In the genomic region with DNA sequence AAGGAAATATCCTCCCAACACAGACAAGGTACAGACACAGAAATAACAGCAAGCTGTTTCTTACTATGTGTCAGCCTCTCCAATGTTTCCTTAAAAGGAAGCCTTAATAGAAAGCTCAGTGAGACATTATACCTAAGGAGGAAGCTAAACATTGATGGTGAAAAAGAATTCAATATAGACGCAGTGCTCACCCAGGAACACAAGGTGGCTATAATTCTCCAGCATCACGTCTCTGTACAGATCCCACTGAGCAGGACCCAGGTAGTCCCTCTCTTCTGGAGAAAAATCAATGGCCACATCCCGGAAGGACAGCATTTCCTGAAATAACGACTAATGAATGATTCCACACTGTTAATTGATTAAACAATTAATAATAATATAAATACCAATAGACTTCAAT, we compare ENCODE assay signal across 27 mouse cellular contexts. TPM values are rescaled to one million over a fixed set of nuclear protein-coding genes. Genes with fewer than 3 reads are reported as not detected.
DNase-seq lines count a peak whose midpoint lies in the region; ATAC-seq and TF ChIP-seq lines count a peak whose summit lies in the region.
"Had no signal": no experiment of that assay in that cellular context is flagged by ENCODE, and none has a peak within 500 bp of the region (broad histone marks: within the 10 kb centered on the region; RNA-seq: fewer than 3 reads in every experiment).

No protein-coding gene starts in this region.

- H3K4me3 ChIP-seq in heart, embryonic 13.5 days, result no peak overlapping the region
- no peak overlapping the region for H3K4me3 ChIP-seq in forebrain, embryonic 16.5 days (replicated peaks; ENCODE audit: low read length)
- H3K4me3 ChIP-seq in gastrocnemius, adult 2 months, result no peak overlapping the region
- H3K4me3 ChIP-seq: forebrain, embryonic 13.5 days; heart, embryonic 10.5 days had no signal

- H3K9me3 ChIP-seq in heart, embryonic 13.5 days, result no peaks in the 10 kb centered on the region
- no peaks in the 10 kb centered on the region for H3K9me3 ChIP-seq in forebrain, embryonic 16.5 days (ENCODE audit: control insufficient read depth, low read length)
- H3K9me3 ChIP-seq: forebrain, embryonic 13.5 days; heart, embryonic 10.5 days had no signal

- no peak for ATAC-seq in heart, embryonic 13.5 days (ENCODE audit: extremely low read depth, insufficient number of reproducible peaks, low FRiP score, low TSS enrichment)
- ATAC-seq in forebrain, embryonic 16.5 days, result no peak
- ATAC-seq: forebrain, embryonic 13.5 days; inflammation-experienced regulatory T-cells, adult 6 months; midbrain, embryonic 16.5 days had no signal

- H3K27me3 ChIP-seq in heart, embryonic 13.5 days (replicated peaks), result no peaks in the 10 kb centered on the region
- H3K27me3 ChIP-seq in forebrain, embryonic 16.5 days (replicated peaks; ENCODE audit: control insufficient read depth, insufficient read depth, low read length), result no peaks in the 10 kb centered on the region
- H3K27me3 ChIP-seq: forebrain, embryonic 13.5 days had no signal

- peaks cover 9% of the 10 kb centered on the region for H3K4me1 ChIP-seq in heart, embryonic 13.5 days
- H3K4me1 ChIP-seq in forebrain, embryonic 16.5 days (replicated peaks; ENCODE audit: control insufficient read depth, insufficient read depth, low read length), result peaks cover 11% of the 10 kb centered on the region
- H3K4me1 ChIP-seq: heart, embryonic 10.5 days had no signal

- 0 out of 2 replicates have a peak overlapping the region, but pooled peaks have one; percentile 78 for H3K4me2 ChIP-seq in heart, embryonic 13.5 days
- no peak overlapping the region for H3K4me2 ChIP-seq in forebrain, embryonic 16.5 days (ENCODE audit: low read length)
- H3K4me2 ChIP-seq: forebrain, embryonic 13.5 days had no signal

- H3K9ac ChIP-seq in heart, embryonic 13.5 days, result no peak overlapping the region
- H3K9ac ChIP-seq in forebrain, embryonic 16.5 days (replicated peaks; ENCODE audit: low read depth, low read length), result no peak overlapping the region
- H3K9ac ChIP-seq: forebrain, embryonic 13.5 days had no signal

- H3K27ac ChIP-seq in heart, embryonic 13.5 days (replicated peaks), result no peak overlapping the region
- no peak overlapping the region for H3K27ac ChIP-seq in forebrain, embryonic 16.5 days (ENCODE audit: low read length)
- no peak overlapping the region for H3K27ac ChIP-seq in gastrocnemius, adult 2 months
- H3K27ac ChIP-seq: forebrain, embryonic 13.5 days; heart, embryonic 10.5 days had no signal

- H3K36me3 ChIP-seq in heart, embryonic 13.5 days, result peaks cover 15% of the 10 kb centered on the region
- H3K36me3 ChIP-seq in forebrain, embryonic 16.5 days (ENCODE audit: control insufficient read depth, insufficient read depth), result no peaks in the 10 kb centered on the region
- H3K36me3 ChIP-seq: heart, embryonic 10.5 days had no signal

- DNase-seq in heart, adult 11 months, result no peak
- DNase-seq in retina, embryonic 14.5 days (ENCODE audit: low spot score), result peak; percentile 10
- DNase-seq in retina, postnatal 1 day, result no peak
- DNase-seq in adipocyte (ENCODE audit: low spot score), result peak; percentile 17
- DNase-seq in gastrocnemius, adult 2 months, result no peak
- DNase-seq in left cerebral cortex, postnatal 14 days (ENCODE audit: low spot score in 2 of 2), result no peak
- DNase-seq: B cell, adult 2 months; cerebellum, adult 9-10 months; heart, postnatal 10 days; kidney, postnatal 4 days; lung, adult 18-20 months; lung, postnatal 14 days; thymus, postnatal 36 days had no signal

- intact Hi-C loops in gastrocnemius, adult 2 months (cut with DNase I), result no loop called here
- intact Hi-C loops in left cerebral cortex, postnatal 14 days (cut with DNase I), result no loop called here

- TF ChIP-seq CTCF in gastrocnemius, adult 2 months (IDR thresholded peaks at IDR 0.05), result no peak

- 64% methylated on average over 4 of the region's 4 CpGs for WGBS in heart, embryonic 13.5 days
- WGBS in forebrain, embryonic 16.5 days, result 57% methylated on average over 4 of the region's 4 CpGs

RNA-seq across cellular contexts. Expression of gene Zfp874b, which starts 2.5 kb away (rescaled TPM):
- 1.8 and 2.4 TPM in 2 replicates for polyA plus RNA-seq in heart, embryonic 13.5 days (2015; fragmentation: Nextera tagmentation; extraction: Ambion mirVana)
- 4.9 and 5.1 TPM in 2 replicates for polyA plus RNA-seq in forebrain, embryonic 16.5 days (2015; fragmentation: Nextera tagmentation; extraction: Ambion mirVana)
- 10 to 100 TPM; 13.4 to 13.8 TPM for total RNA-seq in gastrocnemius, adult 2 months (2021)
- 10 to 100 TPM; 14.5 to 15.9 TPM for total RNA-seq in left cerebral cortex, postnatal 14 days (2021)

RNA-seq across cellular contexts. Expression of gene Zfp58, which starts 18.8 kb away (rescaled TPM):
- polyA plus RNA-seq in heart, embryonic 13.5 days (2015; fragmentation: Nextera tagmentation; extraction: Ambion mirVana), result 8.1 and 8.6 TPM in 2 replicates
- polyA plus RNA-seq in forebrain, embryonic 16.5 days (2015; fragmentation: Nextera tagmentation; extraction: Ambion mirVana), result 13.9 and 14.8 TPM in 2 replicates
- total RNA-seq in gastrocnemius, adult 2 months (2021), result 1 to 10 TPM; 4.2 to 4.8 TPM
- 1 to 10 TPM; 6.3 to 8.7 TPM for total RNA-seq in left cerebral cortex, postnatal 14 days (2021)

RNA-seq across cellular contexts. Expression of gene Zfp874a, which starts 30.1 kb away (rescaled TPM):
- 4.5 and 4.9 TPM in 2 replicates for polyA plus RNA-seq in heart, embryonic 13.5 days (2015; fragmentation: Nextera tagmentation; extraction: Ambion mirVana)
- polyA plus RNA-seq in forebrain, embryonic 16.5 days (2015; fragmentation: Nextera tagmentation; extraction: Ambion mirVana), result 9.7 and 11.0 TPM in 2 replicates
- 1 to 10 TPM; 6.5 to 8.3 TPM for total RNA-seq in gastrocnemius, adult 2 months (2021)
- 10 to 100 TPM; 11.0 to 12.4 TPM for total RNA-seq in left cerebral cortex, postnatal 14 days (2021)

RNA-seq across cellular contexts. Expression of gene Gm26965, which starts 44.4 kb away (rescaled TPM):
- not detected in 2 replicates for polyA plus RNA-seq in heart, embryonic 13.5 days (2015; fragmentation: Nextera tagmentation; extraction: Ambion mirVana)
- not detected in 2 replicates for polyA plus RNA-seq in forebrain, embryonic 16.5 days (2015; fragmentation: Nextera tagmentation; extraction: Ambion mirVana)
- under 1 TPM in 1 of 2 experiments, not detected in 1; 0.20 TPM for total RNA-seq in gastrocnemius, adult 2 months (2021)
- under 1 TPM in 1 of 2 experiments, not detected in 1; 0.40 TPM for total RNA-seq in left cerebral cortex, postnatal 14 days (2021)
- total RNA-seq: common myeloid progenitor, adult 5-6 weeks; gastrocnemius, postnatal 4 days; heart, postnatal 10 days; left cerebral cortex, postnatal 10 days; megakaryocyte-erythroid progenitor cell, adult 5-6 weeks had no signal
- polyA plus RNA-seq: embryonic facial prominence, embryonic 11.5 days; forebrain, embryonic 13.5 days; heart, embryonic 10.5 days; kidney, embryonic 14.5 days; limb, embryonic 14.5 days; testis, adult 2 months had no signal

RNA-seq across cellular contexts. Expression of gene Zfp87, which starts 44.4 kb away (rescaled TPM):
- polyA plus RNA-seq in heart, embryonic 13.5 days (2015; fragmentation: Nextera tagmentation; extraction: Ambion mirVana), result 13.3 and 15.4 TPM in 2 replicates
- 42.4 and 45.3 TPM in 2 replicates for polyA plus RNA-seq in forebrain, embryonic 16.5 days (2015; fragmentation: Nextera tagmentation; extraction: Ambion mirVana)
- total RNA-seq in gastrocnemius, adult 2 months (2021), result 1 to 10 TPM; 3.5 to 5.2 TPM
- total RNA-seq in left cerebral cortex, postnatal 14 days (2021), result 10 to 100 TPM; 23.0 to 24.8 TPM

Comparison
In these comparisons a context has a peak if more than half of its experiments do, and no peak if none do; other contexts are left out.
1. DNase-seq: peak in retina, embryonic 14.5 days (single experiment) and adipocyte (single experiment); none in heart, adult 11 months (single experiment), retina, postnatal 1 day (single experiment), gastrocnemius, adult 2 months (single experiment) and left cerebral cortex, postnatal 14 days (0 of 2).